Mouse (Mus musculus): ENCODE measurements around the gene Wdr46. TPM values are rescaled to one million over a fixed set of nuclear protein-coding genes. Genes with fewer than 3 reads are reported as not detected.

Wdr46 gene
- polyA plus RNA-seq, 1 experiment, result 21.4 TPM

- peaks cover 6% of the 10 kb centered on the region for H3K4me1 ChIP-seq (ENCODE audit: control insufficient read depth, insufficient read depth, low read length)
- H3K4me3 ChIP-seq (replicated peaks; ENCODE audit: control insufficient read depth, low read depth, low read length), result peak overlapping the region; percentile 78
- TF ChIP-seq CTCF (IDR thresholded peaks at IDR 0.05; ENCODE audit: control insufficient read depth, insufficient read depth, low read length), result peak; percentile 37
- peak; percentile 56; the same call in 1 of the 2 replicates for TF ChIP-seq POLR2A (IDR thresholded peaks at IDR 0.05; ENCODE audit: borderline replicate concordance, control insufficient read depth, low read depth, low read length)
- H3K27ac ChIP-seq (ENCODE audit: control insufficient read depth, insufficient read depth, low read depth, low read length, poor library complexity), result peak overlapping the region; percentile 89
- under 1% methylated on average over 52 of the region's 52 CpGs for WGBS
Observed at GRCm38 (mm10) chr17:33919351-33920281, 20.8 kb upstream of the Wdr46 start.

DNA sequence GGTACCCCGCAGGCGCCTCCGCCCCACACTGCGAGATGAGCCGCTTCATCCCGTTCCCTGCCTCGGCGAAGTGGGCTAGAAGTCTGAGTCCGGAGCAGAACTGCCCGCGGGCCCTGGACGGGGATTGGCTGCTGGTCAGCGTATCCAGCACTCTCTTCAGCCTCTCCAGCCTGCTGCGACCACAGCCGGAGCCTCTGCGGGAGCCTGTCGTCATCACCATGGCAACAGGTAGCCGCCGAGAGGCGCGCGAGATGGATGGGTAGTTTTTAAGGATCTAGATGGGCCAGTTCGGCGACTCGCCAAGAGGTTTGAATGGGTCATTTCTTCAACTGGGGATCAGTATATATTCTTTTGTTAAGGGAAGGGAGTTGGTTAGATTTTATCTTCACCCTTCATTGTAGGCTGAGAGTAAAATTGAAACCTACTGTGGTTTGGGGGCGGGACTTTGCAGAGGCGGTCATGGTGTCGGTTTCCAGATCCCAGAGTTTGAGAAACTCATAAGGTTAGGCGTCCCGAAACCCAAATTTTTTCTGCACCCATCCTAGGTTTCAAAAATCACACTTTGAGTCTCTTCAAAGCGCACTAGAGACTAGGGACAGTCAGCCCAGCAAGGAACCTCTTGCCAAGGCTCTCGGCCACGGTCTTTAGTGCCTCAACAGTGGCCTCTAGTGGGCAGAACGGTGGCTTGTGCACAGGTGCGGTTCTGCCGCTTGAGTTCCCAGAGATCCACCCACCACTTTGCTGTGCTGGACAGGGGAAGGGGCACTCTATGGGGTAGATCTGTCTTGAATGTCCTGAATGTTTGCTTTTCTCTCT is 20.0 kb upstream of the Wdr46 start:
- under 1% methylated on average over 36 of the region's 36 CpGs for WGBS
- H3K4me3 ChIP-seq (replicated peaks; ENCODE audit: control insufficient read depth, low read depth, low read length), result peak overlapping the region; percentile 78
- peak overlapping the region; percentile 89 for H3K27ac ChIP-seq (ENCODE audit: control insufficient read depth, insufficient read depth, low read depth, low read length, poor library complexity)
- peaks cover 4% of the 10 kb centered on the region; the same call in 1 of the 2 replicates for H3K4me1 ChIP-seq (ENCODE audit: control insufficient read depth, insufficient read depth, low read length)
- TF ChIP-seq POLR2A (IDR thresholded peaks at IDR 0.05; ENCODE audit: borderline replicate concordance, control insufficient read depth, low read depth, low read length), result peak; percentile 24; the same call in 1 of the 2 replicates
- peak; percentile 95 for TF ChIP-seq CTCF (IDR thresholded peaks at IDR 0.05; ENCODE audit: control insufficient read depth, insufficient read depth, low read length)

DNA sequence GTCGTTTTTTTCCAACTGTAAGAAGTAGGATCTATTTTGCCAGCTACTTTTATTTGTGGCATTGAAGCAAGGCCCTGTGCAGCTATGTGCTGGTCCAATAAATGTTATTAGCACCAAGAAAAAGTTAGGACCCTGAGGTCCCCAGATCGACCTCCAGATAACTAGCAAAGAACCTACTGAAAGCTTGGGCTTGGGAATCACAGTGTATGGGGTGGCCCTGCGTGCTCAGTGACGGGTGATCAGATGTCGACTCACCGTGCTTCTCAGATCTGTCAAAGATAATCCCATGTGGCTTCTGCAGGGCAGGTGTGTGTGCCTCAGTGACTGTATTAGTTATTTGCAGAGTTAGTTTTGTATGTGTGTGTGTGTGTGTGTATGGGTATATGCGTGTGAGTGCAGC is 19.1 kb upstream of the Wdr46 start:
- Histone ChIP-seq H3K27ac (ENCODE audit: control insufficient read depth, insufficient read depth, low read depth, low read length, poor library complexity) (no peak overlapping the region), H3K4me1 (ENCODE audit: control insufficient read depth, insufficient read depth, low read length) (peaks cover 4% of the 10 kb centered on the region; the same call in 1 of the 2 replicates), H3K4me3 (replicated peaks; ENCODE audit: control insufficient read depth, low read depth, low read length) (no peak overlapping the region)
- 85% methylated on average over 7 of the region's 7 CpGs for WGBS
- TF ChIP-seq CTCF (IDR thresholded peaks at IDR 0.05; ENCODE audit: control insufficient read depth, insufficient read depth, low read length) (no peak), POLR2A (IDR thresholded peaks at IDR 0.05; ENCODE audit: borderline replicate concordance, control insufficient read depth, low read depth, low read length) (no peak)

DNA sequence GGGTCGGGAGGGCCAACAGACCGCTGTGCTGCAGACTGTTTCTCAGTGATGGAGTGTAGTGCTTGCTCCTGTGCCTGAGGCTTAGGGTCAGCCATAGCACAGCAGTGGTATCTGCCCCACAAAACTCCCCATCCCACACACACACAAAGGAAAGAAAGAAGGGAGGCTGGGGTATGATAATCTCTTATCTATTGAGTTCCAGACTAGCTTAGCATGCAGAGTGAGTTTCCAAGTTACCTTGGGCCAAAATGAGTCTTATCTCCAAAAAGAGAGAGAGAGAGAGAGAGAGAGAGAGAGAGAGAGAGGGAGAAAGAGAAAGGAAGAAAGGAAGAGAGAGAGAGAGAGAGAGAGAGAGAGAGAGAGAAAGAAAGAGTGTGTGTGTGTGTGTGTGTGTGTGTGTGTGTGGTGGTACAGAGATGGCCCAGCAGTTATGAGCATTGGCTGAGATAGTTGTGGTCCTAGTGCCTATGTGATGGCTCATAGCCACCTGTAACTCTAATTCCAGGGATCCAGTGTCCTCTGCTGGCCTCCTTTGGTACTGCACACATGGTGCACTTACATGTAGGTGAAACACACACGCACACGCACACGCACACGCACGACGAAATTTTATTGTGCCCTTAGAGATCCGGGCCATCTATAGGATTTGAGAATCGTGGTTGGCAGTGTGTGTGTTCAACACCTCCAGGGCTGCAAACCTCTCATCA is 15.7 kb upstream of the Wdr46 start:
- no peaks in the 10 kb centered on the region; the same call in 1 of the 2 replicates for H3K4me1 ChIP-seq (ENCODE audit: control insufficient read depth, insufficient read depth, low read length)
- TF ChIP-seq POLR2A (IDR thresholded peaks at IDR 0.05; ENCODE audit: borderline replicate concordance, control insufficient read depth, low read depth, low read length), result no peak
- peak; percentile 46 for TF ChIP-seq CTCF (IDR thresholded peaks at IDR 0.05; ENCODE audit: control insufficient read depth, insufficient read depth, low read length)
- 80% methylated on average over 10 of the region's 10 CpGs for WGBS
- no peak overlapping the region for H3K4me3 ChIP-seq (replicated peaks; ENCODE audit: control insufficient read depth, low read depth, low read length)
- H3K27ac ChIP-seq (ENCODE audit: control insufficient read depth, insufficient read depth, low read depth, low read length, poor library complexity), result no peak overlapping the region

DNA sequence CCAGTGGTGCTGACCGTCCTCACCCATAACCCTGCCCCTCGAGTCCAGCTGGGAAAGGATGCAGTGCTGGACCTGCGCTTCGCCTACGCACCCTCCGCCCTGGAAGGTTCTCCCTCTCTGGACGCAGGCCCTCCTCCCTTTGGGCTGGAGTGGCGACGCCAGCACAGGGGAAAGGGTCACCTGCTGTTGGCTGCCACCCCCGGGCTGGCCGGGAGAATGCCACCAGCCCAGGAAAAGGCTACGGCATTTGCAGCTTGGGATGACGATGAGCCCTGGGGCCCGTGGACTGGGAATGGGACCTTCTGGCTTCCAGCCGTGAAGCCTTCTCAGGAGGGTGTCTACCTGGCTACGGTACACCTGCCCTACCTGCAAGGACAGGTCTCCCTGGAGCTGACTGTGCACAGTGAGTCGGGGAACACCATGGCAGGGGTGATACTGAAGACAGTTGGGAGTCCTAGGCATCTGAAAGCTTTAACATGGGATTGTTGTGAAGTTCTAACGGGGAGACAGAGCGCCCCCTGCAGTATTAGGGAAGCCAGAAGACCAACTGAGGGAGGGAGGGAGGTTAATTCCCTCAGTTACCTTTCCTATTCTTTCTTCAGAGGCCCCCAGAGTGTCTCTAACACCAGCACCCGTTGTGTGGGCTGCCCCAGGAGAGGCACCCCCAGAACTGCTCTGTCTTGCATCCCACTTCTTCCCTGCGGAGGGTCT is 14.9 kb upstream of the Wdr46 start:
- TF ChIP-seq CTCF (IDR thresholded peaks at IDR 0.05; ENCODE audit: control insufficient read depth, insufficient read depth, low read length), result no peak
- no peak for TF ChIP-seq POLR2A (IDR thresholded peaks at IDR 0.05; ENCODE audit: borderline replicate concordance, control insufficient read depth, low read depth, low read length)
- no peak overlapping the region for H3K4me3 ChIP-seq (replicated peaks; ENCODE audit: control insufficient read depth, low read depth, low read length)
- WGBS, result 90% methylated on average over 21 of the region's 21 CpGs
- H3K4me1 ChIP-seq (ENCODE audit: control insufficient read depth, insufficient read depth, low read length), result no peaks in the 10 kb centered on the region; the same call in 1 of the 2 replicates
- H3K27ac ChIP-seq (ENCODE audit: control insufficient read depth, insufficient read depth, low read depth, low read length, poor library complexity), result no peak overlapping the region

DNA sequence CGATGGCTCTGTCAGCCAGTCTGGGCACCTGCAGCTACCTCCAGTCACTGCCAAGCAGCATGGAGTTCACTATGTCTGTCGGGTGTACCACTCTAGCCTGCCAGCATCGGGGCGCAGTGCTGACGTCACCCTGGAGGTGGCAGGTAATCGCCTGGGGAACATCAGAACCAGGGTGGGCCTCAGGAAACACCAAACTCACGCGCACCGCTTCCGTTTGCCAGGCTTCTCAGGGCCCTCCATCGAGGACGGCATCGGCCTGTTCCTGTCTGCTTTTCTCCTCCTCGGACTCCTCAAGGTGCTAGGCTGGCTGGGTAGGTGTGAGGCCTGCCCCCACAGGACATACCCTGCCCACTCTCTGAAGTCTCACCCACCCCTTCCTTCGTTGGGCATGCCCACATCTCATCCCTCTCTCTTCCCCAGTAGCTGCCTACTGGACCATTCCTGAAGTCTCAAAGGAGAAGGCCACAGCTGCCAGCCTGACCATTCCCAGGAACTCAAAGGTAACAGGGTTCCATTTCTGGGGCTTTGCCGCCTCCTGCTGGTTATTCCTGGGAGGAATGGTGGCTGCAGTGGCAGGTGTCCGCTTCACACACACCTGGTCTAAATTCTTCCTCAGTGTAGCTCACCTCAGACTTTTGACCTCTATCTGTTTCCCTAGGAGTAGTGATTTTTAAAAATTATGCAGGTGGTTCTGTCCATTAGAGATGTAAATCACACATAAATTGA is 14.1 kb upstream of the Wdr46 start:
- H3K4me1 ChIP-seq (ENCODE audit: control insufficient read depth, insufficient read depth, low read length), result no peaks in the 10 kb centered on the region; the same call in 1 of the 2 replicates
- H3K4me3 ChIP-seq (replicated peaks; ENCODE audit: control insufficient read depth, low read depth, low read length), result no peak overlapping the region
- WGBS, result 83% methylated on average over 17 of the region's 17 CpGs
- no peak overlapping the region for H3K27ac ChIP-seq (ENCODE audit: control insufficient read depth, insufficient read depth, low read depth, low read length, poor library complexity)
- TF ChIP-seq CTCF (IDR thresholded peaks at IDR 0.05; ENCODE audit: control insufficient read depth, insufficient read depth, low read length) (peak; percentile 17; the same call in 1 of the 2 replicates), POLR2A (IDR thresholded peaks at IDR 0.05; ENCODE audit: borderline replicate concordance, control insufficient read depth, low read depth, low read length) (no peak)

Data from bone marrow, adult 2 months (tissue).